Mouse (Mus musculus): ENCODE measurements at regions not wholly inside any gene's neighbourhood (a gene's known extent, or its start where the extent isn't known, plus 50 kb on each side); places are given as distances from the start of the nearest gene placed in this dataset.

GRCm38 (mm10) chr10:119107728-119108127 is 132.1 kb downstream of the Cand1 start:
- TF ChIP-seq ZC3H11A (IDR thresholded peaks at IDR 0.05; ENCODE audit: borderline replicate concordance, low read depth, low read length): no peak
- TF ChIP-seq MAFK (IDR thresholded peaks at IDR 0.05; ENCODE audit: insufficient read depth, low read depth, low read length): no peak
- TF ChIP-seq HCFC1 (IDR thresholded peaks at IDR 0.05; ENCODE audit: borderline replicate concordance, insufficient read depth, low read length): no peak
- no peak for TF ChIP-seq CHD2 (IDR thresholded peaks at IDR 0.05; ENCODE audit: low read depth, low read length)
- no peak for TF ChIP-seq ZNF384 (IDR thresholded peaks at IDR 0.05; ENCODE audit: low read depth, low read length)

Measured in ES-E14 (cell line).